Mouse (Mus musculus): ENCODE measurements around the gene Fxyd2. TPM values are rescaled to one million over a fixed set of nuclear protein-coding genes. Genes with fewer than 3 reads are reported as not detected.

The Fxyd2 gene
- polyA plus RNA-seq, 1 experiment from 2014 or later: 2.2 TPM

- Histone ChIP-seq H3K9me3 (no peaks in the 10 kb centered on the region), H3K36me3 (no peaks in the 10 kb centered on the region), H3K9ac (no peak overlapping the region), H3K27ac (peak overlapping the region; percentile 20; the same call in 1 of the 2 replicates), H3K4me1 (peaks cover 35% of the 10 kb centered on the region), H3K4me2 (replicated peaks) (peak overlapping the region; percentile 66), H3K27me3 (replicated peaks) (peaks cover 42% of the 10 kb centered on the region), H3K4me3 (0 out of 2 replicates have a peak overlapping the region, but pooled peaks have one; percentile 1)
- WGBS: 62% methylated on average over 12 of the region's 12 CpGs
- no peak for ATAC-seq (ENCODE audit: low FRiP score, low read depth)
These were observed 33.2 kb downstream of the Fxyd2 start for GRCm38 (mm10) chr9:45432639-45433038.

- no peaks in the 10 kb centered on the region for H3K9me3 ChIP-seq
- H3K27ac ChIP-seq: no peak overlapping the region
- no peak overlapping the region for H3K9ac ChIP-seq
- 72% methylated on average over 9 of the region's 9 CpGs for WGBS
- no peak for ATAC-seq (ENCODE audit: low FRiP score, low read depth)
- H3K27me3 ChIP-seq (replicated peaks): peaks cover 42% of the 10 kb centered on the region
- H3K36me3 ChIP-seq: no peaks in the 10 kb centered on the region
- H3K4me1 ChIP-seq: peaks cover 35% of the 10 kb centered on the region
- H3K4me2 ChIP-seq (replicated peaks): peak overlapping the region; percentile 24; the same call in 1 of the 2 replicates
- no peak overlapping the region for H3K4me3 ChIP-seq
These were observed 33.6 kb downstream of the Fxyd2 start for GRCm38 (mm10) chr9:45433119-45433518.

- peaks cover 35% of the 10 kb centered on the region for H3K27me3 ChIP-seq (replicated peaks)
- peaks cover 35% of the 10 kb centered on the region for H3K4me1 ChIP-seq
- 70% methylated on average over 2 of the region's 2 CpGs for WGBS
- no peaks in the 10 kb centered on the region for H3K36me3 ChIP-seq
- no peak for ATAC-seq (ENCODE audit: low FRiP score, low read depth)
- no peak overlapping the region for H3K4me3 ChIP-seq
- no peak overlapping the region for H3K9ac ChIP-seq
- no peak overlapping the region for H3K27ac ChIP-seq
- no peaks in the 10 kb centered on the region for H3K9me3 ChIP-seq
- no peak overlapping the region; the same call in 1 of the 2 replicates for H3K4me2 ChIP-seq (replicated peaks)
These were observed 34.7 kb downstream of the Fxyd2 start for GRCm38 (mm10) chr9:45434171-45434570.

GRCm38 (mm10) chr9:45439025-45439424 lies 39.6 kb downstream of the Fxyd2 start:
- Histone ChIP-seq H3K36me3 (no peaks in the 10 kb centered on the region), H3K27ac (no peak overlapping the region), H3K9ac (no peak overlapping the region), H3K9me3 (no peaks in the 10 kb centered on the region), H3K4me3 (no peak overlapping the region), H3K4me1 (peaks cover 11% of the 10 kb centered on the region; the same call in 1 of the 2 replicates), H3K4me2 (replicated peaks) (no peak overlapping the region), H3K27me3 (replicated peaks) (no peaks in the 10 kb centered on the region)
- WGBS: 80% methylated on average over 4 of the region's 4 CpGs
- ATAC-seq (ENCODE audit: low FRiP score, low read depth): no peak

GRCm38 (mm10) chr9:45440083-45440784 lies 40.8 kb downstream of the Fxyd2 start:
- no peaks in the 10 kb centered on the region for H3K36me3 ChIP-seq
- H3K4me3 ChIP-seq: no peak overlapping the region
- no peak overlapping the region for H3K9ac ChIP-seq
- no peak overlapping the region for H3K27ac ChIP-seq
- H3K9me3 ChIP-seq: no peaks in the 10 kb centered on the region
- no peak for ATAC-seq (ENCODE audit: low FRiP score, low read depth)
- no peaks in the 10 kb centered on the region for H3K27me3 ChIP-seq (replicated peaks)
- peaks cover 12% of the 10 kb centered on the region; the same call in 1 of the 2 replicates for H3K4me1 ChIP-seq
- WGBS: 77% methylated on average over 16 of the region's 16 CpGs
- H3K4me2 ChIP-seq (replicated peaks): no peak overlapping the region

- Histone ChIP-seq H3K9ac (no peak overlapping the region), H3K4me3 (no peak overlapping the region), H3K36me3 (no peaks in the 10 kb centered on the region), H3K27ac (no peak overlapping the region), H3K4me2 (replicated peaks) (no peak overlapping the region), H3K9me3 (no peaks in the 10 kb centered on the region), H3K27me3 (replicated peaks) (peaks cover 6% of the 10 kb centered on the region; the same call in 1 of the 2 replicates), H3K4me1 (peaks cover 26% of the 10 kb centered on the region; the same call in 1 of the 2 replicates)
- WGBS: 82% methylated on average over 5 of the region's 5 CpGs
- no peak for ATAC-seq (ENCODE audit: low FRiP score, low read depth)
These were observed 44.9 kb downstream of the Fxyd2 start for GRCm38 (mm10) chr9:45444251-45444798.

GRCm38 (mm10) chr9:45449658-45450057 lies 50.2 kb downstream of the Fxyd2 start:
- H3K36me3 ChIP-seq: no peaks in the 10 kb centered on the region
- H3K4me1 ChIP-seq: peaks cover 17% of the 10 kb centered on the region; the same call in 1 of the 2 replicates
- no peak overlapping the region for H3K4me3 ChIP-seq
- no peak overlapping the region for H3K27ac ChIP-seq
- no peak overlapping the region for H3K9ac ChIP-seq
- no peak for ATAC-seq (ENCODE audit: low FRiP score, low read depth)
- no peaks in the 10 kb centered on the region for H3K9me3 ChIP-seq
- H3K27me3 ChIP-seq (replicated peaks): peaks cover 6% of the 10 kb centered on the region; the same call in 1 of the 2 replicates
- H3K4me2 ChIP-seq (replicated peaks): no peak overlapping the region
- 78% methylated on average over 4 of the region's 4 CpGs for WGBS

- Histone ChIP-seq H3K4me2 (replicated peaks) (no peak overlapping the region), H3K4me3 (no peak overlapping the region), H3K9me3 (no peaks in the 10 kb centered on the region), H3K9ac (no peak overlapping the region), H3K4me1 (peaks cover 9% of the 10 kb centered on the region; the same call in 1 of the 2 replicates), H3K27me3 (replicated peaks) (peaks cover 6% of the 10 kb centered on the region; the same call in 1 of the 2 replicates), H3K36me3 (no peaks in the 10 kb centered on the region), H3K27ac (no peak overlapping the region)
- ATAC-seq (ENCODE audit: low FRiP score, low read depth): no peak
- 90% methylated on average over 4 of the region's 4 CpGs for WGBS
These were observed 51.9 kb downstream of the Fxyd2 start for GRCm38 (mm10) chr9:45451346-45451745.

- 90% methylated on average over 10 of the region's 10 CpGs for WGBS
These were observed 54.6 kb downstream of the Fxyd2 start for GRCm38 (mm10) chr9:45454032-45454431.

GRCm38 (mm10) chr9:45454889-45455610 lies 55.6 kb downstream of the Fxyd2 start:
- ATAC-seq (ENCODE audit: low FRiP score, low read depth): no peak
- no peaks in the 10 kb centered on the region for H3K36me3 ChIP-seq
- no peak overlapping the region for H3K9ac ChIP-seq
- H3K9me3 ChIP-seq: no peaks in the 10 kb centered on the region
- H3K4me1 ChIP-seq: peaks cover 10% of the 10 kb centered on the region; the same call in 1 of the 2 replicates
- no peak overlapping the region for H3K27ac ChIP-seq
- H3K27me3 ChIP-seq (replicated peaks): peaks cover 3% of the 10 kb centered on the region; the same call in 1 of the 2 replicates
- WGBS: 72% methylated on average over 8 of the region's 8 CpGs
- H3K4me3 ChIP-seq: no peak overlapping the region
- no peak overlapping the region for H3K4me2 ChIP-seq (replicated peaks)

More at GRCm38 (mm10) chr9:45454032-45454431, 54.6 kb downstream of the Fxyd2 start:
- no peaks in the 10 kb centered on the region for H3K9me3 ChIP-seq
- no peak overlapping the region for H3K27ac ChIP-seq
- no peak for ATAC-seq (ENCODE audit: low FRiP score, low read depth)
- no peak overlapping the region for H3K4me3 ChIP-seq
- no peaks in the 10 kb centered on the region for H3K36me3 ChIP-seq
- H3K27me3 ChIP-seq (replicated peaks): peaks cover 3% of the 10 kb centered on the region; the same call in 1 of the 2 replicates
- peaks cover 10% of the 10 kb centered on the region; the same call in 1 of the 2 replicates for H3K4me1 ChIP-seq
- no peak overlapping the region for H3K4me2 ChIP-seq (replicated peaks)
- H3K9ac ChIP-seq: no peak overlapping the region

- H3K4me3 ChIP-seq: no peak overlapping the region
- no peak overlapping the region for H3K4me2 ChIP-seq (replicated peaks)
- H3K9me3 ChIP-seq: no peaks in the 10 kb centered on the region
- peaks cover 10% of the 10 kb centered on the region; the same call in 1 of the 2 replicates for H3K4me1 ChIP-seq
- no peaks in the 10 kb centered on the region for H3K36me3 ChIP-seq
- H3K27me3 ChIP-seq (replicated peaks): peaks cover 3% of the 10 kb centered on the region; the same call in 1 of the 2 replicates
- 27% methylated on average over 7 of the region's 7 CpGs for WGBS
- ATAC-seq (ENCODE audit: low FRiP score, low read depth): no peak
- no peak overlapping the region for H3K27ac ChIP-seq
- H3K9ac ChIP-seq: no peak overlapping the region
These were observed 57.7 kb downstream of the Fxyd2 start for GRCm38 (mm10) chr9:45457200-45457599.

- Histone ChIP-seq H3K9me3 (no peaks in the 10 kb centered on the region), H3K4me1 (peaks cover 10% of the 10 kb centered on the region; the same call in 1 of the 2 replicates), H3K27ac (no peak overlapping the region), H3K36me3 (no peaks in the 10 kb centered on the region), H3K4me2 (replicated peaks) (no peak overlapping the region), H3K4me3 (no peak overlapping the region), H3K27me3 (replicated peaks) (peaks cover 3% of the 10 kb centered on the region; the same call in 1 of the 2 replicates), H3K9ac (no peak overlapping the region)
- WGBS: 63% methylated on average over 14 of the region's 14 CpGs
- no peak for ATAC-seq (ENCODE audit: low FRiP score, low read depth)
These were observed 58.9 kb downstream of the Fxyd2 start for GRCm38 (mm10) chr9:45458363-45458762.

All from neural tube, embryonic 12.5 days (tissue).